Mouse (Mus musculus) midbrain, embryonic 15.5 days (tissue): ENCODE results near the gene Vmn2r86. TPM values are rescaled to one million over a fixed set of nuclear protein-coding genes. Genes with fewer than 3 reads are reported as not detected.
A peak's percentile ranks its signal among the peaks of the same experiment; 100 is the strongest.
"Not testable (repeated sequence)": the region's sequence is repeated elsewhere in the genome, so short reads cannot be mapped to it uniquely, and the experiment has no call there.

Source experiments
- ATAC-seq: fragments of 200-750 bp; cut with Nextera tagmentation; replicated peaks from 2 replicates; pipeline ENCODE4 v1.8.0; 2017; ENCODE audit warnings: moderate TSS enrichment
- H3K27ac ChIP-seq: fragments of 300-500 bp; sonication (generic); 2 replicates; pipeline ENCODE4 v1.5.1; 2015; ENCODE audit warnings: mild to moderate bottlenecking, inconsistent platforms
- H3K27me3 ChIP-seq: fragments of 300-500 bp; sonication (generic); replicated peaks from 2 replicates; pipeline ENCODE4 v1.6.1; 2015; ENCODE audit warnings: inconsistent platforms
- H3K36me3 ChIP-seq: fragments of 300-500 bp; sonication (generic); replicated peaks from 2 replicates; pipeline ENCODE4 v1.6.1; 2015; ENCODE audit warnings: inconsistent platforms
- H3K4me1 ChIP-seq: fragments of 300-500 bp; sonication (generic); 2 replicates; pipeline ENCODE4 v1.6.1; 2015; ENCODE audit warnings: inconsistent platforms
- H3K4me2 ChIP-seq: fragments of 300-500 bp; sonication (generic); 2 replicates; pipeline ENCODE4 v1.6.1; 2015; ENCODE audit warnings: inconsistent platforms, mild to moderate bottlenecking, moderate library complexity
- H3K4me3 ChIP-seq: fragments of 300-500 bp; sonication (generic); 2 replicates; pipeline ENCODE4 v1.5.1; 2015; ENCODE audit warnings: mild to moderate bottlenecking, inconsistent platforms
- H3K9ac ChIP-seq: fragments of 300-500 bp; sonication (generic); 2 replicates; pipeline ENCODE4 v1.6.1; 2015; ENCODE audit warnings: mild to moderate bottlenecking, inconsistent platforms
- H3K9me3 ChIP-seq: fragments of 300-500 bp; sonication (generic); 2 replicates; pipeline ENCODE4 v1.6.1; 2016; ENCODE audit warnings: inconsistent platforms
- WGBS: fragments of 180-500 bp; shearing (Covaris S2); methylation state at CpG from one replicate; pipeline ENCODE4 v1.1.7; 2015; ENCODE audit warnings: mixed read lengths; 5-methylcytosine and 5-hydroxymethylcytosine counted together
- polyA plus RNA-seq: library from polyadenylated mRNA; unstranded; fragments of >200 nt; fragmentation: Nextera tagmentation; extraction: Ambion mirVana; gene quantifications from 2 replicates; pipeline ENCODE4 v1.2.1, GENCODE M21; 2015

The Vmn2r86 gene
- polyA plus RNA-seq = 0.04 and 0.06 TPM in 2 replicates

DNA sequence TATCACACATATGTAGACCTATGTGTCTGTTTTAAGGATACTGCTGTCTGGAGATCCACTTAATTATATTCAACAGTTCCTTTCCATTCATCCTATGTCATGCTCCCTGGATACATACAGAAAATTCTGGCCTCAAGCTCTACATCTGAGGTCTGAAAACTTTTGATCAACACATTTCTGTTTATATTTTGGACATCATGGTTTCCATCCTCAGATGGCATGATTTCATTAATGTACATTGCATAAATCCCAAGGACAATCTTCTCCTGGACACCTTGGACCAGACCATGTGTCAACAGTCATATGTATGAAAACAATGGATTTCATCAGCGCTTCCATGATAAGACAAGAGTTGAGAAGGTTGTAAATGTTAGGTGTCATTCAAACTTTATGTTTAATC lies at the start of gene Vmn2r86:
Gene Vmn2r86, minus strand, starts transcription at position 101 of the 400 bp plus-strand sequence.
- not testable (repeated sequence) for H3K9me3 ChIP-seq, H3K36me3 ChIP-seq, H3K4me1 ChIP-seq, H3K4me3 ChIP-seq, H3K27me3 ChIP-seq, H3K9ac ChIP-seq, H3K27ac ChIP-seq, ATAC-seq, H3K4me2 ChIP-seq
- 86% methylated on average over 1 of the region's 1 CpGs for WGBS

DNA sequence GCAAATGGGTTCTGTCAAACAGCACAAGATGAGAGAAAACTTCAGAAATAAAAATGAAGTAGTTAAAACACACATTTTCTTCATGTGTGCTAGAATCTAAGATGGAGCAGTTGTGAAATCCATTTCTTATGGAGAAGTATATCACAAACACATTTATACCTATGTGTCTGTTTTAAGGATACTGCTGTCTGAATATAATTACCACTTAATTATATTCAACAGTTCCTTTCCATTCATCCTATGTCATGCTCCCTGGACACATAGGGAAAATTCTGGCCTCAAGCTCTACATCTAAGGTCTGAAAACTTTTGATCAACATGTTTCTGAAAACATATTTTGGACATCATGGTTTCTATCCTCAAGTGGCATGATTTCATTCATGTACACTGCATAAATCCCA lies 41.4 kb upstream of the Vmn2r86 start, which contains the start of gene Vmn2r87:
Gene Vmn2r87, minus strand, starts transcription at position 101 of the 400 bp plus-strand sequence.
- Histone ChIP-seq H3K36me3 (no peaks in the 10 kb centered on the region), H3K4me1 (no peaks in the 10 kb centered on the region), H3K4me3 (no peak within 1 kb of the TSS), H3K27ac (no peak within 1 kb of the TSS), H3K27me3 (no peaks in the 10 kb centered on the region), H3K9me3 (no peaks in the 10 kb centered on the region), H3K9ac (no peak within 1 kb of the TSS), H3K4me2 (no peak within 1 kb of the TSS)
- ATAC-seq = no peak

DNA sequence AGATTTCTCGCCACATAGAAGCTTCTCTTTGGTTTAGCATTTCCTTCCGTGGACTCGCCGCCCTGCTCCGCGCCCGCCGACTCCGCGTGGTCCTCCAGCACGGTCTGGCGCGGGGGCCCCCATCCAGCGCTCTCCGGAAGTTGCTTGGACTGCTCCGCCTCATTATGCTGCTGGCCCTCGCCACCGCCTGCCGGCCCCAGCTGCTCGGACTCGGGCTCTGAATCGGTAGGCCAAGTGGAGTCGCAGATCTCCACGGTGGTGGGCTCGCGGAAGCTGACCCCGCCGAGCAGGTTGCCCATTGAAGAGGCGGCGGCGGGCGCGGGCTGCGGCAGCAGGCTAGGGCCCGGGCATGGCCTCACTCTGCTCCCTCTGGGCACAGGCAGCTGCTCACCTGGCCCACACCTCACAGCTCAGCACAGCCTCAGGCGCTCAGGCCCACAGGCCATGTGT lies 14.5 kb upstream of the Vmn2r86 start:
- peak overlapping the region; percentile 72 for H3K9ac ChIP-seq
- no peaks in the 10 kb centered on the region for H3K27me3 ChIP-seq
- WGBS = 11% methylated on average over 36 of the region's 36 CpGs
- peak; percentile 99 for ATAC-seq
- H3K9me3 ChIP-seq = no peaks in the 10 kb centered on the region
- peak overlapping the region; percentile 62 for H3K4me3 ChIP-seq
- no peaks in the 10 kb centered on the region for H3K4me1 ChIP-seq
- H3K27ac ChIP-seq = peak overlapping the region; percentile 52; the same call in 1 of the 2 replicates
- peak overlapping the region; percentile 93 for H3K4me2 ChIP-seq
- no peaks in the 10 kb centered on the region for H3K36me3 ChIP-seq

DNA sequence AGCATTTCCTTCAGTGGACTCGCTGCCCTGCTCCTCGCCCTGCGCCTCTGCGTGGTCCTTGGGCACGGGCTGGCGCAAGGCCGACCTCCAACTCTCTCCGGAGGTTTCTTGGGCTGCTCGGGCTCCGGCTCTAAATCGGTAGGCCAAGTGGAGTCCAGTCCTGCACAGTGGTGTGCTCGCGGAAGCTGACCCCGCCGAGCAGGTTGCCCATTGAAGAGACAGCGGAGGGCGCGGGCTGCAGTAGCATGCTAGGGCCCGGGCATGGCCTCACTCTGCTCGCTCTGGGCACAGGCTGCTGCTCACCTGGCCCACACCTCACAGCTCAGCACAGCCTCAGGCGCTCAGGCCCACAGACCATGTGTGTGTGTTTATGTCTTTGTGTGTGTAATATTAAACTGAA lies 11.1 kb downstream of the Vmn2r86 start:
- Histone ChIP-seq H3K4me3 (no peak overlapping the region), H3K4me1 (no peaks in the 10 kb centered on the region), H3K4me2 (no peak overlapping the region), H3K9ac (no peak overlapping the region), H3K27ac (no peak overlapping the region), H3K36me3 (no peaks in the 10 kb centered on the region), H3K27me3 (no peaks in the 10 kb centered on the region), H3K9me3 (no peaks in the 10 kb centered on the region)
- ATAC-seq = no peak
- WGBS = 94% methylated on average over 21 of the region's 21 CpGs

DNA sequence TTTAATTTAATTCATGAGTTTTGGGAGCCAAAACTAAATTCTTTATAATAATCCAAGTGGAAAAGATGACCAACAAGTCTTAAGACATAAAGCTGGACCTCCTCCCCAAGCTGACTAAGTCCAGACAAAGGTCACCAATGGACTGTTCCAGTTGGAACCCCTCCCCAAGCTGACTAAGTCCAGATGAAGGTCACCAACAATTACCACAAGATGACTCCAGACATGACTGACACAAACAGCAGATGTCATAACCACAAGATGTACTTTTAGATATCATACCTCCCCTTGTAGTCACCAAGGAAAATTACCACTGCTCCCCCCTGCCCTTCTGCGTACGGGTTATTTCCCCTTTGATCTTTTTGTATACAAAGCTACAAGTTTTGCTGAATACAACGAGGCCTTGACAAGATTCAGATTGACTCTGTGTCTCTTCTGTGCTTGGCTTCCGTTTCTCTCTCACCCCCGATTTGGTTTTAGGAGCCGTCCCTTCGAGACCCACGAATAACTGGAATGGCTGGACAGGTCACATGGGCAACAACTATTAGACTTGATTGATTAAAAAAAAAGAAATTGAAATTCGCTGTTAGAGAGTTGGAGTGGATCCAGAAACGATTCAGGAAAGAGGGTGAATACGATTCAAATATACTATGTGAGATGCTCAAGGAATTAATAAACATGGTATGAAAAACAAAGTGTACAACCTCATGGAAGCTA lies 21.5 kb downstream of the Vmn2r86 start:
- not testable (repeated sequence) for H3K27me3 ChIP-seq, H3K9me3 ChIP-seq, H3K4me2 ChIP-seq, ATAC-seq, H3K4me3 ChIP-seq, H3K36me3 ChIP-seq, H3K27ac ChIP-seq, H3K4me1 ChIP-seq, H3K9ac ChIP-seq
- 88% methylated on average over 11 of the region's 11 CpGs for WGBS

DNA sequence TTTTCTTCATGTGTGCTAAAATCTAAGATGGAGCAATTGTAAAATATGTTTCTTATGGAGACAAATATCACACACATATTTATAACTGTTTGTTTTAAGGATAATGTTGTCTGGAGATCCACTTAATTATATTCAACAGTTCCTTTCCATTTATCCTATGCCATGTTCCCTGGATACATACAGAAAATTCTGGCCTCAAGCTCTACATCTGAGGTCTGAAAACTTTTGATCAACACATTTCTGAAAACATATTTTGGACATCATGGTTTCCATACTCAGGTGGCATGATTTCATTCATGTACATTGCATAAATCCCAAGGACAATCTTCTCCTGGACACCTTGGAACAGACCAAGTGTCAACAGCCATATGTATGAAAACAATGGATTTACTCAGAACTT lies 26.2 kb downstream of the Vmn2r86 start, which contains the start of gene Vmn2r85:
Gene Vmn2r85, minus strand, starts transcription at position 101 of the 400 bp plus-strand sequence.
- H3K9me3 ChIP-seq, H3K4me2 ChIP-seq, ATAC-seq, H3K9ac ChIP-seq, H3K4me1 ChIP-seq, H3K27ac ChIP-seq, H3K27me3 ChIP-seq, H3K4me3 ChIP-seq, H3K36me3 ChIP-seq: not testable (repeated sequence)

DNA sequence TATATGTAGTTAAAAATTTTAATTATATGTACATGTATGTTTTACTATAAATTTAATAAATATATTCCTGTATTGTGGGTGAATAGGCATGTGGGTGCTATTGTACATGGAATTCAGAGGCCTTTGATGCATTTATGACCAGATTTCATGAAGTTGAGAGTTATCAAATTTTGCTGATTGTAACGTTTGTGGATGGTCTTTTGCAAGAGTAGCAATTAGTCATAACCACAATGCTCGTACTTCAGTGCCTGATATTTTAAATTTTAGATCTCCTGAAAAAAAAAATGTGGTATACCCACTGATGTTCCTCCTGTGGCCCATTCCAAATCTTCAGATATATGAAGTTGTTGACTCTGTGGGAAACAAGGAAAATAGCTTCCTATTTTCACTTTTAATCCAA lies 33.5 kb downstream of the Vmn2r86 start:
- H3K4me2 ChIP-seq, H3K27ac ChIP-seq, H3K9me3 ChIP-seq, H3K27me3 ChIP-seq, H3K4me1 ChIP-seq, H3K4me3 ChIP-seq, ATAC-seq, H3K36me3 ChIP-seq, H3K9ac ChIP-seq: not testable (repeated sequence)
- 85% methylated on average over 2 of the region's 2 CpGs for WGBS

DNA sequence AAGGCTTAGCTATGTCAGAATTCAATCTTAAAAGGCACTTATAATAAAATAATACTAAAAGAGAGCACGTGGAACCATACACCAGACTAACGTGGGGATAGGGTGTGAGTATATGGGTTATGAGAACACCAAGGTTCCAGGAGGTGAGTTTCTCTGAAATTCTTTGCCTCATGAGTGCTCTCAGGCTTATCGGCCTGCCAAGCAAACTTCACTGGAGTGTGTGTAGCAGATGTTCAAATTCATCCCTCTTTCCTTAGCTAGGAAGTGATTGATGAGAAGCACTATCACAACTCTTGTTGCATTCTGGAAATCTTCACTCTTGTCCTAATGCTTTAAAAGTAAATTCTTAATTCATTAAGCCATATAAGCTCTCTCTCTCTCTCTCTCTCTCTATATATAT lies 35.4 kb downstream of the Vmn2r86 start:
- 72% methylated on average over 3 of the region's 3 CpGs for WGBS
- no peaks in the 10 kb centered on the region for H3K36me3 ChIP-seq
- ATAC-seq = no peak
- H3K27me3 ChIP-seq = no peaks in the 10 kb centered on the region
- H3K4me2 ChIP-seq = no peak overlapping the region
- H3K27ac ChIP-seq = no peak overlapping the region
- H3K4me1 ChIP-seq = no peaks in the 10 kb centered on the region
- H3K9ac ChIP-seq = no peak overlapping the region
- no peak overlapping the region for H3K4me3 ChIP-seq
- H3K9me3 ChIP-seq = no peaks in the 10 kb centered on the region

DNA sequence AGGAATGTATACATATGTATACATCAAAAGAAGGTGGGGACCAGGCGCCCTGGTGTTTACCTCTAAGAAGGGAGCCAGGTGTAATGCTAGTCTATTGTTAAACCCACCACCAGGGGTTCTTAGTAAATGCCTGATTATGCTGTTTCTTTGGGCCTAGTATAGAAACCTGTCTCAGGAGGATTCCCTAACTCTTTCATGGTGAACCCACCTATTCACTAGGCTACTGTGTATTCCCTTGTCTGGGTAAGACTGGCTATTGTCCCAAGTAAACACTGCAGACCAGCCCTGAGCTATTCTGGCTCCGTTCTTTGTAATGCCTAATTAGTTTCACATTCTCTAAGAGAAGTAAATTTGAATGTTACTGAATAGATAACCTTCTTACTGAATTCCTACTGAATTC lies 35.9 kb downstream of the Vmn2r86 start:
- not testable (repeated sequence) for H3K9ac ChIP-seq, H3K27me3 ChIP-seq, H3K4me3 ChIP-seq, H3K27ac ChIP-seq, H3K4me1 ChIP-seq, H3K36me3 ChIP-seq, ATAC-seq, H3K4me2 ChIP-seq, H3K9me3 ChIP-seq
- WGBS = 48% methylated on average over 2 of the region's 2 CpGs

DNA sequence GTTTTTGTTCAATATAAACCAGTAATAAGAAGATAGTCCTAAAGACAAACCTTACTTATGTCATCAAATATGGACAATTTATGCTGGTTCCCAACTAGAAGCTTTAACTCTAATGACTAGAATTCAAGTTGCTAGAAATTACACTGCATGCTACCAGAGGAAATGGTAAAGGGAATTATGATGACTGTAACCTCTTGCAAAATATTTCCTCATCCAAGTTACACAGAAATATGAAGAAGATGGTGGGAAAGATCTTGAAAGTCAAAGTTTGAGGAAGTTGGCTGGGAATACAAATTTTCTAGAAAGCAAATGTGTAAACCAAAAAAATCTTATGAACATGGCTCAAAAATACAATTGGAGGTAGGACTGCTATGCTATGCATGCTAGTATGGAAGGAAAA lies 39.5 kb downstream of the Vmn2r86 start:
- not testable (repeated sequence) for H3K9ac ChIP-seq, H3K27ac ChIP-seq, H3K4me3 ChIP-seq, H3K9me3 ChIP-seq, H3K27me3 ChIP-seq, H3K36me3 ChIP-seq, H3K4me1 ChIP-seq, ATAC-seq, H3K4me2 ChIP-seq

DNA sequence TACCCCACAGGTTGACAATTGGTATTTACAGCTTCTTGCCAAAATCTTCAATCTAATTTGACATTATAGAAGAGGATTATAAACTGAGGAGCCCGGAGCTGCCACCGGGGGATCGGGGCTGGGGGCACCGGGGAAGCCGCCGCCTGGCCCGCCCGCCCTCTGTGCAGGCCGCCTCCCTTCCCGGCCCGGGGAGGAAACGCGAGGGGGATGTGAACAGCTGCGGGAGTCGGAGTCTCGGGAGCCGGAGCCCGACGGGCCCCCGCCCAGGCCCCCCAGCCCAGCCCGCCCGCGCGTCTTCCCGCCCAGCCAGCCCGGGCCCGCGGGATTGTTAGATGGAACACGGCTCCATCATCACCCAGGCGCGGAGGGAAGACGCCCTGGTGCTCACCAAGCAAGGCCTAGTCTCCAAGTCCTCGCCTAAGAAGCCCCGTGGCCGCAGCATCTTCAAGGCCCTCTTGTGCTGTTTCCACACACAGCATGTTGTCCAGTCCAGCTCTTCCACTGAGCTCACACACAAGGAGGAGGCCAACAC lies 43.6 kb downstream of the Vmn2r86 start:
- not testable (repeated sequence) for H3K4me2 ChIP-seq, H3K4me3 ChIP-seq, H3K4me1 ChIP-seq, H3K36me3 ChIP-seq, H3K9ac ChIP-seq, H3K27ac ChIP-seq, H3K9me3 ChIP-seq, ATAC-seq, H3K27me3 ChIP-seq
- 77% methylated on average over 30 of the region's 35 CpGs for WGBS

DNA sequence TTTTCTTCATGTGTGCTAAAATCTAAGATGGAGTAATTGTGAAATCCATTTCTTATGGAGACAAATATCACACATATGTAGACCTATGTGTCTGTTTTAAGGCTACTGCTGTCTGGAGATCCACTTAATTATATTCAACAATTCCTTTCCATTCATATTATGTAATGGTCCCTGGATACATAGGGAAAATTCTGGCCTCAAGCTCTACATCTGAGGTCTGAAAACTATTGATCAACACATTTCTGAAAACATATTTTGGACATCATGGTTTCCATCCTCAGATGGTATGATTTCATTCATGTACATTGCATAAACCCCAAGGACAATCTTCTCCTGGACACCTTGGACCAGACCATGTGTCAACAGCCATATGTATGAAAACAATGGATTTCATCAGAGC lies 61.6 kb downstream of the Vmn2r86 start, which contains the start of gene Vmn2r84:
Gene Vmn2r84, minus strand, starts transcription at position 101 of the 400 bp plus-strand sequence.
- Histone ChIP-seq H3K4me3 (no peak within 1 kb of the TSS), H3K9me3 (no peaks in the 10 kb centered on the region), H3K9ac (no peak within 1 kb of the TSS), H3K36me3 (no peaks in the 10 kb centered on the region), H3K27me3 (no peaks in the 10 kb centered on the region), H3K4me1 (no peaks in the 10 kb centered on the region), H3K27ac (no peak within 1 kb of the TSS), H3K4me2 (no peak within 1 kb of the TSS)
- no peak for ATAC-seq
